Mouse (Mus musculus) lung, adult 18-20 months (tissue): ENCODE data around the gene Gm13089.
"Not testable (repeated sequence)": the region's sequence is repeated elsewhere in the genome, so short reads cannot be mapped to it uniquely, and the experiment has no call there.

Experiments
- DNase-seq, 2 experiments: peaks; one replicate each; pipeline ENCODE4 v3.0.0; 2022; ENCODE audit warnings: mixed read lengths in 2 of 2

Gm13089 gene

GRCm38 (mm10) chr4:143702611-143703010 lies at the start of gene Gm13089:
Gene Gm13089, minus strand, starts transcription at chr4:143702711.
- no peak for DNase-seq

GRCm38 (mm10) chr4:143719155-143719554 lies 16.6 kb upstream of the Gm13089 start, which contains the start of gene Gm13078:
Gene Gm13078, plus strand, starts transcription at chr4:143719455.
- DNase-seq = no peak

- not testable (repeated sequence) for DNase-seq
Measured at GRCm38 (mm10) chr4:143657146-143657545, 45.4 kb downstream of the Gm13089 start, which contains the start of gene Gm13088. Gene Gm13088, minus strand, starts transcription at chr4:143657246.
